Mouse (Mus musculus) forebrain, embryonic 13.5 days (tissue): ENCODE data around the gene Lpcat2. TPM values are rescaled to one million over a fixed set of nuclear protein-coding genes. Genes with fewer than 3 reads are reported as not detected.
"Not testable (repeated sequence)": the region's sequence is repeated elsewhere in the genome, so short reads cannot be mapped to it uniquely, and the experiment has no call there.

ENCODE experiments used
- ATAC-seq: fragments of 200-750 bp; cut with Nextera tagmentation; 2 replicates; pipeline ENCODE4 v1.8.0; 2017
- H3K27ac ChIP-seq: fragments of 300-500 bp; sonication (generic); 2 replicates; pipeline ENCODE4 v1.5.1; 2015; ENCODE audit warnings: inconsistent platforms, mild to moderate bottlenecking, moderate library complexity
- H3K27me3 ChIP-seq: fragments of 300-500 bp; sonication (generic); 2 replicates; pipeline ENCODE4 v1.6.1; 2015; ENCODE audit warnings: mild to moderate bottlenecking, inconsistent platforms
- H3K36me3 ChIP-seq: fragments of 300-500 bp; sonication (generic); 2 replicates; pipeline ENCODE4 v1.6.1; 2015; ENCODE audit warnings: mild to moderate bottlenecking, inconsistent platforms; ENCODE audit not compliant: poor library complexity, severe bottlenecking
- H3K4me1 ChIP-seq: fragments of 300-500 bp; sonication (generic); 2 replicates; pipeline ENCODE4 v1.6.1; 2015; ENCODE audit warnings: inconsistent platforms
- H3K4me2 ChIP-seq: fragments of 300-500 bp; sonication (generic); 2 replicates; pipeline ENCODE4 v1.6.1; 2015; ENCODE audit warnings: inconsistent platforms, mild to moderate bottlenecking, moderate library complexity
- H3K4me3 ChIP-seq: fragments of 300-500 bp; sonication (generic); 2 replicates; pipeline ENCODE4 v1.5.1; 2015; ENCODE audit warnings: mild to moderate bottlenecking, inconsistent platforms
- H3K9ac ChIP-seq: fragments of 300-500 bp; sonication (generic); 2 replicates; pipeline ENCODE4 v1.6.1; 2015; ENCODE audit warnings: mild to moderate bottlenecking, inconsistent platforms
- H3K9me3 ChIP-seq: fragments of 300-500 bp; sonication (generic); replicated peaks from 2 replicates; pipeline ENCODE4 v1.6.1; 2016; ENCODE audit warnings: inconsistent platforms
- WGBS: fragments of 180-500 bp; shearing (Covaris S2); methylation state at CpG from one replicate; pipeline ENCODE4 v1.1.7; 2015; 5-methylcytosine and 5-hydroxymethylcytosine counted together
- polyA plus RNA-seq: library from polyadenylated mRNA; unstranded; fragments of >200 nt; fragmentation: Nextera tagmentation; extraction: Ambion mirVana; gene quantifications from 2 replicates; pipeline ENCODE4 v1.2.1, GENCODE M21; 2015

Gene Lpcat2
- polyA plus RNA-seq, 1 experiment from 2014 or later: 4.6 TPM

DNA sequence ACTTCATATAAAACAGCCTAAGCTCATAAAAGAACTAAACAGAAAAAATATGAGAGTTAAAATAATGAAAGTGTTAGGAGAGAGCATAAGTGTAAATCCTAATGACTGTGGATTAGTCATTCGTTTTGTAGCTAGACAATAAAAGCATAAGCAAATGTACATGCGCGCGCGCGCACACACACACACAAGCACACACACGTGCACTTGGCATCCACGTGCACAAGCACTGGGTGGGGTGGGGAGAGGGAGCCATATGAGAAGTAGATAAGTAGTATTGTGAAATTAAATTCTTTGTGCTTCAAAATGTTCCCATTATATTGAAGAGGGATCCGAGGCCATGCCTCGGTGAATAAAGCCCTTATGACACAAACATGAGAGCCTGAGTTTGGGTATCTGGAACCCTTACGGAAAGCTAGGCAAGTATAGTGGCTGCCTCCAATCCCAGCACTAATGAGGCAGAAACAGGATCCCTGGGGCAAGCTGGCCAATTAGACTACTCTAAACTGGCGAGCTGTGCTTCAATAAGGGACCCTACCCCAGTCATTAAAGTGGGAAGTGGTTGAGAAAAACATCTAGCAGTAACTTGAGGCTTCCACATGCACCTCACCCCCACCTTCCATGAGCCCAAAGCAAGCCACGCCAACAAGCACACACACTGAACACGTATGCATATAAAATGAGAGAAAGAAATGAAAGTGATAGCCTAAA, 3.5 kb downstream of the Lpcat2 start:
- no peak overlapping the region for H3K4me3 ChIP-seq
- H3K4me1 ChIP-seq: 0 out of 2 replicates have a peak, but pooled peaks cover 5% of the 10 kb centered on the region
- WGBS: 77% methylated on average over 14 of the region's 14 CpGs
- ATAC-seq: no peak
- H3K27ac ChIP-seq: no peak overlapping the region
- H3K9me3 ChIP-seq: 0 out of 2 replicates have a peak, but pooled peaks cover 3% of the 10 kb centered on the region
- H3K9ac ChIP-seq: no peak overlapping the region
- H3K4me2 ChIP-seq: no peak overlapping the region
- peaks cover 16% of the 10 kb centered on the region; the same call in 1 of the 2 replicates for H3K27me3 ChIP-seq
- H3K36me3 ChIP-seq: no peaks in the 10 kb centered on the region

DNA sequence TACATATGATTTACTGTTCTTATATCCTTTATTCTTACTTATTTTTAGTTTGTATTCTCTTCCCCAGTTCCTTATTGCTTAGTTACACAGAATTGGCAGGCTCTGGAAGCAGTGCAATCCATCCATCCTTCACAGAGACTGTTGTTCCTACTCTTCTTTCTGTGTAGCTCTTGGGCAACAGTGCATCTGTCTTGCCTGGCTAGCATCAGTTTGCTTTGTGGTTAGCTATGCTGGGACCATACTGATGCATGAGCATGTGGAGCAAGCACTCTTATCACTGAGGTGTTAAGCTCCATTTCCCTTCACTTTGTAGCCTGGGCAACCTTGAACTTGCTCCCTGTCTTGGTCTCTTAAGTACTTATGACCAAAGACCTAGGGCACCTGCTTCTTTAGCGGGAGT, 6.8 kb downstream of the Lpcat2 start:
- Histone ChIP-seq H3K4me1 (no peaks in the 10 kb centered on the region), H3K27ac (no peak overlapping the region), H3K9ac (no peak overlapping the region), H3K4me2 (no peak overlapping the region), H3K36me3 (no peaks in the 10 kb centered on the region), H3K4me3 (no peak overlapping the region), H3K27me3 (no peaks in the 10 kb centered on the region), H3K9me3 (0 out of 2 replicates have a peak, but pooled peaks cover 3% of the 10 kb centered on the region)
- ATAC-seq: no peak
- 85% methylated on average over 1 of the region's 1 CpGs for WGBS

DNA sequence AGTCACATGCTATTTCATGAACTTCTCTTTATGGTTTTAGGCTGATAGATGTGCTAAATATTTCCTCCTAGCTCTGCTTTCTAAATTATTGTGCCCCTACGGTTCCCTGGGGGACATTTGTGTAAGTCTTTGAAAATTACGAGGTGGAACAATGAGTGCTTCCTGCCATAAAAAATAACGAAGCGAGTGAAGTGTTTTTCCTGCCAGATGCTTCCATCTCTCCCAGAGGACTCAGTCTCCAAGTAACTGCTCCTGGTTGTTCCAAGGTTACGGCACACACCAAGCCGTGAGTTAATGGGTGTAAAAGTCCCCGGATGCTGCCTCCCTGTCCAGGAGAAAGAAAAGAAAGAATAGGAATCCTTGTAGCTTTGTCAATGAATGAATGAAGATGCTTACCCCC, 15.1 kb downstream of the Lpcat2 start:
- no peaks in the 10 kb centered on the region for H3K9me3 ChIP-seq
- ATAC-seq: no peak
- H3K4me2 ChIP-seq: no peak overlapping the region
- H3K4me1 ChIP-seq: peaks cover 13% of the 10 kb centered on the region
- H3K27me3 ChIP-seq: no peaks in the 10 kb centered on the region
- H3K9ac ChIP-seq: no peak overlapping the region
- H3K36me3 ChIP-seq: no peaks in the 10 kb centered on the region
- no peak overlapping the region for H3K27ac ChIP-seq
- H3K4me3 ChIP-seq: no peak overlapping the region
- WGBS: 30% methylated on average over 7 of the region's 7 CpGs

GRCm38 (mm10) chr8:92872063-92872759, 17.1 kb downstream of the Lpcat2 start:
- Histone ChIP-seq H3K4me3 (no peak overlapping the region), H3K4me1 (peaks cover 17% of the 10 kb centered on the region), H3K36me3 (no peaks in the 10 kb centered on the region), H3K9ac (no peak overlapping the region), H3K9me3 (no peaks in the 10 kb centered on the region), H3K27me3 (no peaks in the 10 kb centered on the region), H3K4me2 (no peak overlapping the region), H3K27ac (peak overlapping the region; percentile 31; the same call in 1 of the 2 replicates)
- no peak for ATAC-seq
- 57% methylated on average over 10 of the region's 10 CpGs for WGBS

- peak overlapping the region; percentile 12; the same call in 1 of the 2 replicates for H3K4me2 ChIP-seq
- no peak overlapping the region for H3K4me3 ChIP-seq
- no peak for ATAC-seq
- H3K4me1 ChIP-seq: peaks cover 12% of the 10 kb centered on the region
- no peaks in the 10 kb centered on the region for H3K27me3 ChIP-seq
- WGBS: 27% methylated on average over 10 of the region's 10 CpGs
- H3K27ac ChIP-seq: no peak overlapping the region
- no peak overlapping the region for H3K9ac ChIP-seq
- no peaks in the 10 kb centered on the region for H3K36me3 ChIP-seq
- no peaks in the 10 kb centered on the region for H3K9me3 ChIP-seq
These were observed 20.7 kb downstream of the Lpcat2 start for GRCm38 (mm10) chr8:92875795-92876194.

GRCm38 (mm10) chr8:92881247-92881646, 26.1 kb downstream of the Lpcat2 start:
- Histone ChIP-seq H3K4me3 (no peak overlapping the region), H3K27ac (no peak overlapping the region), H3K9ac (no peak overlapping the region), H3K27me3 (no peaks in the 10 kb centered on the region), H3K4me2 (no peak overlapping the region), H3K9me3 (no peaks in the 10 kb centered on the region), H3K36me3 (no peaks in the 10 kb centered on the region), H3K4me1 (peaks cover under 1% of the 10 kb centered on the region; the same call in 1 of the 2 replicates)
- ATAC-seq: no peak
- 75% methylated on average over 4 of the region's 4 CpGs for WGBS

GRCm38 (mm10) chr8:92883771-92884170, 28.6 kb downstream of the Lpcat2 start:
- no peaks in the 10 kb centered on the region for H3K27me3 ChIP-seq
- no peaks in the 10 kb centered on the region for H3K4me1 ChIP-seq
- no peaks in the 10 kb centered on the region for H3K36me3 ChIP-seq
- H3K27ac ChIP-seq: no peak overlapping the region
- H3K9ac ChIP-seq: no peak overlapping the region
- H3K4me3 ChIP-seq: no peak overlapping the region
- no peak for ATAC-seq
- H3K4me2 ChIP-seq: no peak overlapping the region
- WGBS: 86% methylated on average over 2 of the region's 2 CpGs
- no peaks in the 10 kb centered on the region for H3K9me3 ChIP-seq

- not testable (repeated sequence) for H3K4me3 ChIP-seq, H3K4me2 ChIP-seq, H3K27ac ChIP-seq, ATAC-seq, H3K4me1 ChIP-seq, H3K36me3 ChIP-seq, H3K9me3 ChIP-seq, H3K27me3 ChIP-seq, H3K9ac ChIP-seq
- 79% methylated on average over 3 of the region's 3 CpGs for WGBS
These were observed 37.1 kb downstream of the Lpcat2 start for GRCm38 (mm10) chr8:92892216-92892615.

DNA sequence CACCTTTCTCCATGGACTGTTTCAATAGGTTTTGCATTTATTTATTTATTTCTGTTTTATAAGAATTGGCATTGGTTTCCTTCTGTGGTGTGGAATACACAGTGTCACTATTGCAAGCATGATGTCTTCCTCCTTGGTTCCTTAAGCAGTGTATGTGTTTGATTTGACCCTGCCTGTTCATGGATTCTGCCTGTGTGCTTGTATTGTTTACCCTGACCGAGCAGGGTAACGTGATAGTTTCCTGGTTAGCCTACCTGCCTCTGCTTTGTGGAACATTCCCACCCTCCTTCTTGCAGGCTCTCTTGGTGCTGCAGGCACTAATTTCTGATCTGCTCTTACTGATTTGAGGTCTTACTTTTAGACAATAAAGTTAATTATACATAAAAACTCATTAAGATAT, 38.7 kb downstream of the Lpcat2 start:
- 80% methylated on average over 2 of the region's 2 CpGs for WGBS
- ATAC-seq: no peak
- no peaks in the 10 kb centered on the region for H3K9me3 ChIP-seq

DNA sequence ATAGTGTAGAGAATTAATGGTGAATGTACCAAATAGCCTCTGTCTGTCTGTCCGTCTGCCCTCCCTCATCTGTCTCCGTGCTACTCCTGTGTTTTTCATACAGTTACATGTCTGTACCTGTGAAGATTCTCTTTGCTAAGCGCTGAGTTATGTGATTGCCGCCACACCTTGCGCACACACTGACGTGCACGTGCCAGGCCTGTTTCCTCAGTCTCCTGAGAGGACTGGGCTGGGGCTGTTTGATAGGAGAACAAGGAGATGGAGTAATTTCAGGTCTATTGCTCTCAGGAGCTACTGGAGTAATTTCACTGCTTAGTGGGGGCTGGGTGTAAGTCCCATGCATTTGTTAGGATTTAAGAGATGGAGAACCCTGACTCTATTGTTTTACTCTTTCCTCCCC, 39.9 kb downstream of the Lpcat2 start:
- no peak overlapping the region for H3K4me2 ChIP-seq
- H3K27me3 ChIP-seq: no peaks in the 10 kb centered on the region
- H3K36me3 ChIP-seq: no peaks in the 10 kb centered on the region
- H3K27ac ChIP-seq: no peak overlapping the region
- H3K9ac ChIP-seq: no peak overlapping the region
- WGBS: 91% methylated on average over 7 of the region's 7 CpGs
- H3K4me3 ChIP-seq: no peak overlapping the region
- H3K9me3 ChIP-seq: no peaks in the 10 kb centered on the region
- ATAC-seq: no peak
- H3K4me1 ChIP-seq: no peaks in the 10 kb centered on the region

More for the DNA sequence above, 38.7 kb downstream of the Lpcat2 start:
- H3K27ac ChIP-seq: no peak overlapping the region
- H3K4me1 ChIP-seq: no peaks in the 10 kb centered on the region
- no peaks in the 10 kb centered on the region for H3K36me3 ChIP-seq
- H3K9ac ChIP-seq: no peak overlapping the region
- no peaks in the 10 kb centered on the region for H3K27me3 ChIP-seq
- no peak overlapping the region for H3K4me3 ChIP-seq
- no peak overlapping the region for H3K4me2 ChIP-seq

- H3K4me3 ChIP-seq: no peak overlapping the region
- H3K27ac ChIP-seq: no peak overlapping the region
- H3K9me3 ChIP-seq: no peaks in the 10 kb centered on the region
- no peaks in the 10 kb centered on the region for H3K4me1 ChIP-seq
- WGBS: 65% methylated on average over 1 of the region's 1 CpGs
- H3K9ac ChIP-seq: no peak overlapping the region
- ATAC-seq: no peak
- no peaks in the 10 kb centered on the region for H3K27me3 ChIP-seq
- H3K36me3 ChIP-seq: no peaks in the 10 kb centered on the region
- H3K4me2 ChIP-seq: no peak overlapping the region
These were observed 40.9 kb downstream of the Lpcat2 start for GRCm38 (mm10) chr8:92896056-92896455.

DNA sequence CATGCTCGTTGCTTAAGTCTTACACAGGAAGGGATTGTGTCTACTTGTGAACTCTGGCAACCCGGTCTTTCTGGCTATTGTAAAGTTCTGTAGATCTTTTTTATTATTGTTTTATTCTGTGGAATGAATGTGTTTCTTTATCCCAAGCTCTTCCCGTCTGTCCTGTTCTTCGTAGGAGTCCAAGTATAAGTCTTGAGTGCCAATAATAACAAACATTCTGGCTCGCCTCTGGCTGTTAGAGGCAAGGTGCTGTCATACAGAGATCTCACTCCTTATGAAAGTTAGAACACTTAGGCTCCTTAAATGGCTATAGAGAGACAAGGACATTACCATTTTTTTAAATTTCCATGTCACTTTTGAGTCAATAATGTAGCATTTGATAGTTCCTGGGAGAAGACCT, 41.5 kb downstream of the Lpcat2 start:
- H3K27ac ChIP-seq: no peak overlapping the region
- 84% methylated on average over 5 of the region's 5 CpGs for WGBS

More for the DNA sequence above, 41.5 kb downstream of the Lpcat2 start:
- Histone ChIP-seq H3K27me3 (no peaks in the 10 kb centered on the region), H3K9me3 (no peaks in the 10 kb centered on the region), H3K4me1 (no peaks in the 10 kb centered on the region), H3K9ac (no peak overlapping the region), H3K4me2 (no peak overlapping the region), H3K4me3 (no peak overlapping the region), H3K36me3 (no peaks in the 10 kb centered on the region)
- no peak for ATAC-seq
